Mouse (Mus musculus): Measurements from ENCODE around the gene 4430402I18Rik. TPM values are rescaled to one million over a fixed set of nuclear protein-coding genes. Genes with fewer than 3 reads are reported as not detected.

4430402I18Rik gene
- polyA plus RNA-seq, 1 experiment = 0.02 TPM

- Histone ChIP-seq H3K36me3 (ENCODE audit: control insufficient read depth, insufficient read depth) (no peaks in the 10 kb centered on the region), H3K27me3 (ENCODE audit: control insufficient read depth, insufficient read depth, insufficient read length) (peaks cover 9% of the 10 kb centered on the region), H3ac (ENCODE audit: control insufficient read depth, insufficient read length, low read depth) (no peak overlapping the region), H3K79me2 (ENCODE audit: control insufficient read depth, insufficient read depth) (no peaks in the 10 kb centered on the region), H3K79me3 (ENCODE audit: low read depth) (no peaks in the 10 kb centered on the region), H3K4me3 (ENCODE audit: insufficient read depth, poor library complexity, severe bottlenecking) (no peak overlapping the region)
- TF ChIP-seq FOSL1 (IDR thresholded peaks at IDR 0.05; ENCODE audit: insufficient read depth, low read length, poor library complexity, severe bottlenecking) (no peak), CTCF (IDR thresholded peaks at IDR 0.05; ENCODE audit: control insufficient read depth, insufficient read depth, insufficient read length) (no peak), USF1 (IDR thresholded peaks at IDR 0.05; ENCODE audit: low read depth) (no peak), CEBPB (IDR thresholded peaks at IDR 0.05; ENCODE audit: low read depth) (no peak)
These were observed 102.1 kb downstream of the 4430402I18Rik start for GRCm38 (mm10) chr19:28865501-28865900.

- TF ChIP-seq CEBPB (IDR thresholded peaks at IDR 0.05; ENCODE audit: low read depth) = no peak
- H3K27me3 ChIP-seq (ENCODE audit: control insufficient read depth, insufficient read depth, insufficient read length) = peaks cover 12% of the 10 kb centered on the region
- no peaks in the 10 kb centered on the region for H3K79me2 ChIP-seq (ENCODE audit: control insufficient read depth, insufficient read depth)
- H3K79me3 ChIP-seq (ENCODE audit: low read depth) = no peaks in the 10 kb centered on the region
- no peak overlapping the region for H3ac ChIP-seq (ENCODE audit: control insufficient read depth, insufficient read length, low read depth)
- H3K4me3 ChIP-seq (ENCODE audit: insufficient read depth, poor library complexity, severe bottlenecking) = no peak overlapping the region
- no peaks in the 10 kb centered on the region for H3K36me3 ChIP-seq (ENCODE audit: control insufficient read depth, insufficient read depth)
These were observed 102.6 kb downstream of the 4430402I18Rik start for GRCm38 (mm10) chr19:28864981-28865380.

GRCm38 (mm10) chr19:28863626-28864025, 104.0 kb downstream of the 4430402I18Rik start:
- Histone ChIP-seq H3K36me3 (ENCODE audit: control insufficient read depth, insufficient read depth) (no peaks in the 10 kb centered on the region), H3ac (ENCODE audit: control insufficient read depth, insufficient read length, low read depth) (no peak overlapping the region), H3K27me3 (ENCODE audit: control insufficient read depth, insufficient read depth, insufficient read length) (peaks cover 17% of the 10 kb centered on the region), H3K79me3 (ENCODE audit: low read depth) (no peaks in the 10 kb centered on the region), H3K79me2 (ENCODE audit: control insufficient read depth, insufficient read depth) (no peaks in the 10 kb centered on the region), H3K4me3 (ENCODE audit: insufficient read depth, poor library complexity, severe bottlenecking) (no peak overlapping the region)
- TF ChIP-seq CEBPB (IDR thresholded peaks at IDR 0.05; ENCODE audit: low read depth) = no peak
- no peak for TF ChIP-seq USF1 (IDR thresholded peaks at IDR 0.05; ENCODE audit: low read depth)
- TF ChIP-seq MYOD1 (IDR thresholded peaks at IDR 0.05; ENCODE audit: control insufficient read depth, insufficient read length, low read depth) = no peak
- no peak for TF ChIP-seq CTCF (IDR thresholded peaks at IDR 0.05; ENCODE audit: control insufficient read depth, insufficient read depth, insufficient read length)
- TF ChIP-seq MAX (IDR thresholded peaks at IDR 0.05) = no peak
- TF ChIP-seq MYOG (IDR thresholded peaks at IDR 0.05; ENCODE audit: control insufficient read depth, extremely low read depth, insufficient read length) = no peak
- no peak for TF ChIP-seq FOSL1 (IDR thresholded peaks at IDR 0.05; ENCODE audit: insufficient read depth, low read length, poor library complexity, severe bottlenecking)

GRCm38 (mm10) chr19:28860246-28860645, 107.4 kb downstream of the 4430402I18Rik start:
- H3K36me3 ChIP-seq (ENCODE audit: control insufficient read depth, insufficient read depth) = no peaks in the 10 kb centered on the region
- no peak overlapping the region for H3ac ChIP-seq (ENCODE audit: control insufficient read depth, insufficient read length, low read depth)
- H3K79me2 ChIP-seq (ENCODE audit: control insufficient read depth, insufficient read depth) = no peaks in the 10 kb centered on the region
- no peak for TF ChIP-seq USF1 (IDR thresholded peaks at IDR 0.05; ENCODE audit: low read depth)
- no peak for TF ChIP-seq CTCF (IDR thresholded peaks at IDR 0.05; ENCODE audit: control insufficient read depth, insufficient read depth, insufficient read length)
- TF ChIP-seq MYOG (IDR thresholded peaks at IDR 0.05; ENCODE audit: control insufficient read depth, extremely low read depth, insufficient read length) = no peak
- TF ChIP-seq MAX (IDR thresholded peaks at IDR 0.05) = no peak
- no peak for TF ChIP-seq FOSL1 (IDR thresholded peaks at IDR 0.05; ENCODE audit: insufficient read depth, low read length, poor library complexity, severe bottlenecking)
- no peak for TF ChIP-seq CEBPB (IDR thresholded peaks at IDR 0.05; ENCODE audit: low read depth)
- no peak for TF ChIP-seq MYOD1 (IDR thresholded peaks at IDR 0.05; ENCODE audit: control insufficient read depth, insufficient read length, low read depth)
- peaks cover 12% of the 10 kb centered on the region for H3K27me3 ChIP-seq (ENCODE audit: control insufficient read depth, insufficient read depth, insufficient read length)
- no peaks in the 10 kb centered on the region for H3K79me3 ChIP-seq (ENCODE audit: low read depth)
- H3K4me3 ChIP-seq (ENCODE audit: insufficient read depth, poor library complexity, severe bottlenecking) = no peak overlapping the region

GRCm38 (mm10) chr19:28854831-28855230, 112.8 kb downstream of the 4430402I18Rik start:
- no peak overlapping the region for H3ac ChIP-seq (ENCODE audit: control insufficient read depth, insufficient read length, low read depth)
- no peaks in the 10 kb centered on the region for H3K79me3 ChIP-seq (ENCODE audit: low read depth)

GRCm38 (mm10) chr19:28852001-28852400, 115.6 kb downstream of the 4430402I18Rik start:
- Histone ChIP-seq H3K79me2 (ENCODE audit: control insufficient read depth, insufficient read depth) (no peaks in the 10 kb centered on the region), H3K27me3 (ENCODE audit: control insufficient read depth, insufficient read depth, insufficient read length) (no peaks in the 10 kb centered on the region), H3ac (ENCODE audit: control insufficient read depth, insufficient read length, low read depth) (no peak overlapping the region), H3K79me3 (ENCODE audit: low read depth) (no peaks in the 10 kb centered on the region), H3K4me3 (ENCODE audit: insufficient read depth, poor library complexity, severe bottlenecking) (no peak overlapping the region), H3K36me3 (ENCODE audit: control insufficient read depth, insufficient read depth) (no peaks in the 10 kb centered on the region)
- TF ChIP-seq MYOD1 (IDR thresholded peaks at IDR 0.05; ENCODE audit: control insufficient read depth, insufficient read length, low read depth) (no peak), CEBPB (IDR thresholded peaks at IDR 0.05; ENCODE audit: low read depth) (no peak), FOSL1 (IDR thresholded peaks at IDR 0.05; ENCODE audit: insufficient read depth, low read length, poor library complexity, severe bottlenecking) (no peak), CTCF (IDR thresholded peaks at IDR 0.05; ENCODE audit: control insufficient read depth, insufficient read depth, insufficient read length) (no peak), MYOG (IDR thresholded peaks at IDR 0.05; ENCODE audit: control insufficient read depth, extremely low read depth, insufficient read length) (no peak), USF1 (IDR thresholded peaks at IDR 0.05; ENCODE audit: low read depth) (no peak), MAX (IDR thresholded peaks at IDR 0.05) (no peak)

More at GRCm38 (mm10) chr19:28854831-28855230, 112.8 kb downstream of the 4430402I18Rik start:
- Histone ChIP-seq H3K36me3 (ENCODE audit: control insufficient read depth, insufficient read depth) (no peaks in the 10 kb centered on the region), H3K4me3 (ENCODE audit: insufficient read depth, poor library complexity, severe bottlenecking) (no peak overlapping the region), H3K27me3 (ENCODE audit: control insufficient read depth, insufficient read depth, insufficient read length) (peaks cover 5% of the 10 kb centered on the region), H3K79me2 (ENCODE audit: control insufficient read depth, insufficient read depth) (no peaks in the 10 kb centered on the region)
- TF ChIP-seq FOSL1 (IDR thresholded peaks at IDR 0.05; ENCODE audit: insufficient read depth, low read length, poor library complexity, severe bottlenecking) = no peak
- no peak for TF ChIP-seq USF1 (IDR thresholded peaks at IDR 0.05; ENCODE audit: low read depth)
- TF ChIP-seq MYOD1 (IDR thresholded peaks at IDR 0.05; ENCODE audit: control insufficient read depth, insufficient read length, low read depth) = no peak
- TF ChIP-seq MAX (IDR thresholded peaks at IDR 0.05) = no peak
- no peak for TF ChIP-seq CEBPB (IDR thresholded peaks at IDR 0.05; ENCODE audit: low read depth)
- TF ChIP-seq MYOG (IDR thresholded peaks at IDR 0.05; ENCODE audit: control insufficient read depth, extremely low read depth, insufficient read length) = no peak
- no peak for TF ChIP-seq CTCF (IDR thresholded peaks at IDR 0.05; ENCODE audit: control insufficient read depth, insufficient read depth, insufficient read length)

Measured in C2C12 (cell line).